Mouse (Mus musculus): ENCODE measurements at regions not wholly inside any gene's neighbourhood (a gene's known extent, or its start where the extent isn't known, plus 50 kb on each side); places are given as distances from the start of the nearest gene placed in this dataset.

DNA sequence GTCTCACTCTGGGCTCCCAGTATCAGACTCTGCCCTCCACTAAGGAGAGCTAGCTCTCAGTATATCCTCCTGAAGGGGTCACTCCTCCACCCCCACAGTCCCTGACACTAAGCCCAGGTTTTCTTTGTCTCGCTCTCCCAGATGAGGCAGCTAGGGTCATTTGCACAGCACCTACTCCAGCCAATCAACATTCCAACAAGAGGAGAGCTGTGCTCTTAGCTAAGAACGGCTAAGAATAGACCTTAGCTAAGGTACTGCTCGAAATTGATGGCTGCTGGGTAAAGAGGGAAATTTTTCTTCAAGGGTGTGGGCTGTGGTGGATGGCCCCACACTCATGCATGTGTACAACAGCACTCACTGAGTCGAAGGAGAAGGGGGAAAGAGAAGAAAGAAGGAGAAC, 86.3 kb upstream of the Nt5e start:
- no peak for TF ChIP-seq POLR2A (IDR thresholded peaks at IDR 0.05; ENCODE audit: low read depth, low read length)
- TF ChIP-seq TCF12 (IDR thresholded peaks at IDR 0.05; ENCODE audit: low read depth, low read length): no peak
- no peak for TF ChIP-seq USF1 (IDR thresholded peaks at IDR 0.05; ENCODE audit: low read depth, low read length)
- TF ChIP-seq ZNF384 (IDR thresholded peaks at IDR 0.05; ENCODE audit: low read depth, low read length): no peak
- no peak for TF ChIP-seq MAX (IDR thresholded peaks at IDR 0.05; ENCODE audit: low read length)
- no peak for TF ChIP-seq CTCF (conservative IDR thresholded peaks at IDR 0.05 in 1 of 2, IDR thresholded peaks at IDR 0.05 in 1 of 2; ENCODE audit: low read depth in 2 of 2, low read length in 2 of 2)
- no peak for TF ChIP-seq ZMIZ1 (IDR thresholded peaks at IDR 0.05; ENCODE audit: low read depth, low read length)
- TF ChIP-seq ZC3H11A (IDR thresholded peaks at IDR 0.05; ENCODE audit: low read depth, low read length): no peak
- TF ChIP-seq CHD2 (IDR thresholded peaks at IDR 0.05; ENCODE audit: low read length): no peak
- no peak for TF ChIP-seq EP300 (IDR thresholded peaks at IDR 0.05; ENCODE audit: low read length)
- TF ChIP-seq NELFE (IDR thresholded peaks at IDR 0.05; ENCODE audit: low read depth, low read length): no peak
